Mouse (Mus musculus) stomach, embryonic 15.5 days (tissue): Measurements from ENCODE around the gene Ftcd. TPM values are rescaled to one million over a fixed set of nuclear protein-coding genes. Genes with fewer than 3 reads are reported as not detected.

Source experiments
- ATAC-seq: fragments of 200-750 bp; cut with Nextera tagmentation; 2 replicates; pipeline ENCODE4 v1.8.0; 2017; ENCODE audit warnings: low read depth, moderate number of reproducible peaks, moderate TSS enrichment; ENCODE audit not compliant: insufficient read depth, low FRiP score
- H3K27ac ChIP-seq: fragments of 300-500 bp; sonication (generic); 2 replicates; pipeline ENCODE4 v1.5.1; 2015; ENCODE audit warnings: mild to moderate bottlenecking, inconsistent platforms
- H3K27me3 ChIP-seq: fragments of 300-500 bp; sonication (generic); replicated peaks from 2 replicates; pipeline ENCODE4 v1.6.1; 2015; ENCODE audit warnings: inconsistent platforms
- H3K36me3 ChIP-seq: fragments of 300-500 bp; sonication (generic); 2 replicates; pipeline ENCODE4 v1.6.1; 2015; ENCODE audit warnings: inconsistent platforms
- H3K4me1 ChIP-seq: fragments of 300-500 bp; sonication (generic); 2 replicates; pipeline ENCODE4 v1.6.1; 2015; ENCODE audit warnings: inconsistent platforms
- H3K4me2 ChIP-seq: fragments of 300-500 bp; sonication (generic); 2 replicates; pipeline ENCODE4 v1.6.1; 2015; ENCODE audit warnings: mild to moderate bottlenecking, inconsistent platforms
- H3K4me3 ChIP-seq: fragments of 300-500 bp; sonication (generic); replicated peaks from 2 replicates; pipeline ENCODE4 v1.5.1; 2015; ENCODE audit warnings: inconsistent platforms
- H3K9ac ChIP-seq: fragments of 300-500 bp; sonication (generic); 2 replicates; pipeline ENCODE4 v1.6.1; 2015; ENCODE audit warnings: inconsistent platforms
- H3K9me3 ChIP-seq: fragments of 300-500 bp; sonication (generic); 2 replicates; pipeline ENCODE4 v1.6.1; 2016; ENCODE audit warnings: inconsistent platforms
- whole genome bisulfite sequencing: fragments of 180-500 bp; shearing (Covaris S2); methylation state at CpG from one replicate; pipeline ENCODE4 v1.1.7; 2015; 5-methylcytosine and 5-hydroxymethylcytosine counted together
- polyA plus RNA-seq: library from polyadenylated mRNA; unstranded; fragments of >200 nt; fragmentation: Nextera tagmentation; extraction: Ambion mirVana; gene quantifications from 2 replicates; pipeline ENCODE4 v1.2.1, GENCODE M21; 2015

Ftcd gene
- polyA plus RNA-seq, 1 experiment from 2014 or later, result 2.2 TPM

- Histone ChIP-seq H3K27ac (peak within 1 kb of the TSS; percentile 84), H3K4me2 (peak within 1 kb of the TSS; percentile 67), H3K4me3 (peak within 1 kb of the TSS; percentile 52), H3K36me3 (no peaks in the 10 kb centered on the region), H3K4me1 (peaks cover 11% of the 10 kb centered on the region), H3K9ac (peak within 1 kb of the TSS; percentile 38), H3K27me3 (no peaks in the 10 kb centered on the region), H3K9me3 (no peaks in the 10 kb centered on the region)
- ATAC-seq, result peak; percentile 92
- WGBS, result 2% methylated on average over 28 of the region's 31 CpGs
Measured at GRCm38 (mm10) chr10:76622928-76623680, 47.7 kb downstream of the Ftcd start, which contains the start of gene Col6a2. Gene Col6a2, minus strand, starts transcription at chr10:76623630.

GRCm38 (mm10) chr10:76623734-76624133, 48.3 kb downstream of the Ftcd start:
- Histone ChIP-seq H3K4me3 (no peak overlapping the region), H3K4me1 (peaks cover 11% of the 10 kb centered on the region)
- WGBS, result 11% methylated on average over 7 of the region's 7 CpGs

GRCm38 (mm10) chr10:76624903-76625302, 49.5 kb downstream of the Ftcd start:
- Histone ChIP-seq H3K9ac (no peak overlapping the region), H3K4me3 (no peak overlapping the region), H3K36me3 (no peaks in the 10 kb centered on the region), H3K27me3 (no peaks in the 10 kb centered on the region), H3K4me2 (no peak overlapping the region), H3K4me1 (peaks cover 10% of the 10 kb centered on the region), H3K9me3 (no peaks in the 10 kb centered on the region), H3K27ac (no peak overlapping the region; the same call in 1 of the 2 replicates)
- no peak for ATAC-seq
- WGBS, result 62% methylated on average over 7 of the region's 7 CpGs

More at GRCm38 (mm10) chr10:76623734-76624133, 48.3 kb downstream of the Ftcd start:
- no peak for ATAC-seq
- Histone ChIP-seq H3K4me2 (peak overlapping the region; percentile 67), H3K9me3 (no peaks in the 10 kb centered on the region), H3K9ac (no peak overlapping the region), H3K27ac (peak overlapping the region; percentile 84), H3K27me3 (no peaks in the 10 kb centered on the region), H3K36me3 (no peaks in the 10 kb centered on the region)

DNA sequence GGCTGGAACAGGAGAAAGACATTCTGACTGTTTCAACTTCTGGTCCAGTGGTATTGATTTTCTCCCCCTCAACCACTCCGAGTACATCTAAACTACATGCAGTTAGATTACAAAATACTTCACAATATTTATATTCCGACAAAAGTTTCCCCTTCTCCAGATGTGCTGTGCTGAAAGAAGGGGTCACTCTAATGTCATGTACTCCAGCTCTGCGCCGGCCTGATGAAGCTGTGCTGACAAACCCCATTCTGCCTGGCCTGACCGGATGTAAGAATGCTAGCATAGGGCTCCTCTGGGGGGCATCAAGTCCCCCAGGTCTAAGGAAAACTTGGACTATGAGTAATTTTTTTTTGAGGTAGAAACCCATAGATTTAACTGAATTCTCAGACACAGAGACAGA, 52.3 kb downstream of the Ftcd start:
- ATAC-seq, result no peak
- no peaks in the 10 kb centered on the region for H3K36me3 ChIP-seq
- no peak overlapping the region for H3K4me2 ChIP-seq
- no peak overlapping the region for H3K4me3 ChIP-seq
- H3K9me3 ChIP-seq, result no peaks in the 10 kb centered on the region
- H3K9ac ChIP-seq, result no peak overlapping the region
- peak overlapping the region; percentile 72 for H3K27ac ChIP-seq
- H3K4me1 ChIP-seq, result peaks cover 8% of the 10 kb centered on the region
- H3K27me3 ChIP-seq, result no peaks in the 10 kb centered on the region
- 53% methylated on average over 5 of the region's 5 CpGs for WGBS

DNA sequence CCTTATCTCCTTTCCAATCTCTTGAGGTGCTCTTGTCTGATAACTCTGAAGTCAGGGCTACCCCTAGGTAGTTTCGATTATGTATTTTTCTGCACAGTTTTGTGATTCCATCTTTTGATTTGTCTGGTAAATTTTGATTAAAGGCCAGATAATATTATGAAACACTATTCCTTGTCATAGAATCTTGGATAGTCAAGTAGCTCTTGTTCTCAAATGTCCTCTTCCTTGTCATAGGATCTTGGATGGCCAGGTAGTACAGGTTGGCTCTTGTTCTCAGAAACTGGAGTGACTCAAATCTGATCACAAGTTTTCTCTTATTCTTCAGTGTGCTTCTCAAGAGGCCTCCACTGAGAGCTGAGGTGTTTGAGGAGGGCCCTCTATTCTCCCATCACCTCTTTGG, 55.2 kb downstream of the Ftcd start:
- no peak for ATAC-seq
- no peaks in the 10 kb centered on the region for H3K36me3 ChIP-seq
- H3K27ac ChIP-seq, result peak overlapping the region; percentile 23; the same call in 1 of the 2 replicates
- peaks cover 14% of the 10 kb centered on the region; the same call in 1 of the 2 replicates for H3K4me1 ChIP-seq
- 84% methylated on average over 1 of the region's 1 CpGs for WGBS
- no peak overlapping the region for H3K4me3 ChIP-seq
- no peak overlapping the region for H3K9ac ChIP-seq
- H3K9me3 ChIP-seq, result no peaks in the 10 kb centered on the region
- H3K4me2 ChIP-seq, result no peak overlapping the region
- H3K27me3 ChIP-seq, result no peaks in the 10 kb centered on the region

GRCm38 (mm10) chr10:76632630-76633029, 57.2 kb downstream of the Ftcd start:
- 65% methylated on average over 8 of the region's 8 CpGs for WGBS
- no peak overlapping the region for H3K27ac ChIP-seq
- no peaks in the 10 kb centered on the region for H3K27me3 ChIP-seq

DNA sequence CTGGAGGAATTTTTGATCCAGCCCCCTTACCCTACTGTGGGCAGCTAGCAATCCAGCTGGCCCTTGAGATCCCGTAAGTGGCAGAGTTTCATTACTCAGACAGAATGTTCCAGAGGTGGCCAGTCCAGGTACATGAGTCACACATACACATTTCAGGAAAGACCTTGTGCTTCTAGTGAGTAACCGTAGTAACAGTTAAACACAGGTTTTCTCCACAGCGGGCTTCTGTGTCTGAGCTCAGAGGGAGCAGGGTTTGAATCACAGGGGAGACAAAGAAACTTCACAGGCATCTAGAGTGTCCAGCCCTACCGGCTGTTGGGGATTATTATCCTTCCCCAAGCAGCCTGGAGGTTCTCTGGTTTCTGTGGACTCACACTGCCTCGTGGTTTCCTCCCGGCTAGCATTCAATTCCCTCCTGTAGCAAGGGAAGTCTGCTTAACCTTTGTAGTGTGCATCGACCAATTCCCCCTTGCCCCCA, 58.7 kb downstream of the Ftcd start:
- peak; percentile 25; the same call in 1 of the 2 replicates for ATAC-seq
- Histone ChIP-seq H3K27ac (peak overlapping the region; percentile 86), H3K4me3 (no peak overlapping the region), H3K9me3 (no peaks in the 10 kb centered on the region), H3K27me3 (no peaks in the 10 kb centered on the region), H3K4me1 (peaks cover 20% of the 10 kb centered on the region; the same call in 1 of the 2 replicates), H3K4me2 (no peak overlapping the region), H3K36me3 (no peaks in the 10 kb centered on the region), H3K9ac (no peak overlapping the region)
- WGBS, result 37% methylated on average over 7 of the region's 7 CpGs

More at GRCm38 (mm10) chr10:76632630-76633029, 57.2 kb downstream of the Ftcd start:
- Histone ChIP-seq H3K9ac (no peak overlapping the region), H3K9me3 (no peaks in the 10 kb centered on the region), H3K4me3 (no peak overlapping the region), H3K4me2 (no peak overlapping the region), H3K4me1 (peaks cover 20% of the 10 kb centered on the region; the same call in 1 of the 2 replicates), H3K36me3 (no peaks in the 10 kb centered on the region)
- no peak for ATAC-seq

DNA sequence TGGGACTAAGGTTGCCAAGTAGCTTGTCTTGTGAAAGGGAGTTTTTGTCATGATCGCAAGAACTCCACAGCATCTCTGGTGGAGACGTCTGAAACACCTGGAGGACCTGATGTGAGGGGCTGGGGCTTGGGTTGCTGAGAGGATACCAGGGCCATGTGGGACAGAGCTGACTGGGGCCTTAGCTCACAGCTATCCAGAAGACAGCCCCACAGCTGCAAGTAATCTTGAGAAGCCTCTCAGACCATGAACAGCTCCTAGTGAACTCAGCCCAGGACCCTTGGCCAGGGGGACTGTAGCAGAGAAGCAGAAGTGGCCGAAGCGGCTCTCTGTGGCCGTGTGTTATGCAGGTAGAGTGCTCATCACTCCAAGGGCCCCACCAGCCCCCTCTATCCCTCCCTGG, 59.1 kb downstream of the Ftcd start:
- no peak; the same call in 1 of the 2 replicates for ATAC-seq
- Histone ChIP-seq H3K27me3 (no peaks in the 10 kb centered on the region), H3K9me3 (no peaks in the 10 kb centered on the region), H3K4me3 (no peak overlapping the region), H3K9ac (no peak overlapping the region), H3K4me1 (peaks cover 20% of the 10 kb centered on the region; the same call in 1 of the 2 replicates), H3K36me3 (no peaks in the 10 kb centered on the region), H3K27ac (peak overlapping the region; percentile 86), H3K4me2 (no peak overlapping the region)
- WGBS, result 70% methylated on average over 5 of the region's 5 CpGs

- Histone ChIP-seq H3K27ac (peak overlapping the region; percentile 73), H3K4me1 (peaks cover 20% of the 10 kb centered on the region; the same call in 1 of the 2 replicates), H3K9ac (no peak overlapping the region), H3K36me3 (no peaks in the 10 kb centered on the region), H3K9me3 (no peaks in the 10 kb centered on the region), H3K4me3 (no peak overlapping the region), H3K27me3 (no peaks in the 10 kb centered on the region), H3K4me2 (no peak overlapping the region)
- ATAC-seq, result peak; percentile 44; the same call in 1 of the 2 replicates
- 54% methylated on average over 3 of the region's 3 CpGs for WGBS
Measured at GRCm38 (mm10) chr10:76636026-76636425, 60.6 kb downstream of the Ftcd start.

DNA sequence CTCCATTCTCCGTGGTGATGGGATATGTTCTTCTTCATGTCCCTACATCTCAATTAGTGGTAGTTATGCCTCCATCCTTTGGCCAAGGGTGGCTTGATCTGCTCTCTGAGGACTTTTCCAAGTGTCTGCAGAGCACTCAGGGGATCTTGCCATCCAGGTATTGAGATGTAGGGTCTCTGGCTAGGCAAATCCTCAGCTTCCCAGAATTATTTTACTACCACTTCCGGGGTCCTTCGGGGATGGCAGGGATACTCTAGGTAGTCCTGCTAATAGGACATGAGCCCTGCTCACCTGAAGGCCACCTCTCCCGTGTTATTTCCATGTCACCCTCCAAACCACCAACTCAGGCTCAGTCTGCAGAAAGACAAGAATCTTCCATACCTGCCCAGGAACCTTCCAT, 61.2 kb downstream of the Ftcd start:
- Histone ChIP-seq H3K4me3 (no peak overlapping the region), H3K27me3 (no peaks in the 10 kb centered on the region), H3K27ac (peak overlapping the region; percentile 73), H3K4me2 (no peak overlapping the region), H3K4me1 (peaks cover 20% of the 10 kb centered on the region; the same call in 1 of the 2 replicates), H3K36me3 (no peaks in the 10 kb centered on the region), H3K9me3 (no peaks in the 10 kb centered on the region), H3K9ac (no peak overlapping the region)
- no peak for ATAC-seq
- WGBS, result 82% methylated on average over 4 of the region's 4 CpGs
